Mouse (Mus musculus): ENCODE results near the gene Fam83f. TPM values are rescaled to one million over a fixed set of nuclear protein-coding genes. Genes with fewer than 3 reads are reported as not detected.

Fam83f gene
- polyA plus RNA-seq, 1 experiment, result not detected

GRCm38 (mm10) chr15:80710257-80710607 lies 38.6 kb downstream of the Fam83f start:
- H3K4me3 ChIP-seq (ENCODE audit: insufficient read depth, low read depth, low read length), result peak overlapping the region; percentile 77; the same call in 1 of the 2 replicates
- H3K27ac ChIP-seq (replicated peaks; ENCODE audit: low read depth, low read length), result no peak overlapping the region; the same call in 1 of the 2 replicates
- H3K4me1 ChIP-seq (ENCODE audit: control insufficient read depth, insufficient read depth, insufficient read length, low read length), result peaks cover 3% of the 10 kb centered on the region; the same call in 1 of the 2 replicates

GRCm38 (mm10) chr15:80710608-80711363 lies 39.1 kb downstream of the Fam83f start, which contains the start of gene Tnrc6b:
Tnrc6b (plus strand) TSS chr15:80711313.
- Histone ChIP-seq H3K27ac (replicated peaks; ENCODE audit: low read depth, low read length) (peak within 1 kb of the TSS; percentile 90), H3K4me1 (ENCODE audit: control insufficient read depth, insufficient read depth, insufficient read length, low read length) (peaks cover 3% of the 10 kb centered on the region; the same call in 1 of the 2 replicates), H3K4me3 (ENCODE audit: insufficient read depth, low read depth, low read length) (peak within 1 kb of the TSS; percentile 82)

- no peak overlapping the region for H3K27ac ChIP-seq (replicated peaks; ENCODE audit: low read depth, low read length)
- H3K4me3 ChIP-seq (ENCODE audit: insufficient read depth, low read depth, low read length), result peak overlapping the region; percentile 82
- peaks cover 4% of the 10 kb centered on the region; the same call in 1 of the 2 replicates for H3K4me1 ChIP-seq (ENCODE audit: control insufficient read depth, insufficient read depth, insufficient read length, low read length)
Observed at GRCm38 (mm10) chr15:80711401-80712151, 39.9 kb downstream of the Fam83f start.

GRCm38 (mm10) chr15:80714299-80714698 lies 42.7 kb downstream of the Fam83f start:
- peaks cover 4% of the 10 kb centered on the region; the same call in 1 of the 2 replicates for H3K4me1 ChIP-seq (ENCODE audit: control insufficient read depth, insufficient read depth, insufficient read length, low read length)
- no peak overlapping the region for H3K27ac ChIP-seq (replicated peaks; ENCODE audit: low read depth, low read length)
- no peak overlapping the region for H3K4me3 ChIP-seq (ENCODE audit: insufficient read depth, low read depth, low read length)

- Histone ChIP-seq H3K4me1 (ENCODE audit: control insufficient read depth, insufficient read depth, insufficient read length, low read length) (peaks cover 4% of the 10 kb centered on the region; the same call in 1 of the 2 replicates), H3K4me3 (ENCODE audit: insufficient read depth, low read depth, low read length) (no peak overlapping the region), H3K27ac (replicated peaks; ENCODE audit: low read depth, low read length) (no peak overlapping the region)
Observed at GRCm38 (mm10) chr15:80716631-80717135, 45.0 kb downstream of the Fam83f start.

- Histone ChIP-seq H3K4me1 (ENCODE audit: control insufficient read depth, insufficient read depth, insufficient read length, low read length) (peaks cover 4% of the 10 kb centered on the region; the same call in 1 of the 2 replicates), H3K27ac (replicated peaks; ENCODE audit: low read depth, low read length) (no peak overlapping the region), H3K4me3 (ENCODE audit: insufficient read depth, low read depth, low read length) (no peak overlapping the region)
Observed at GRCm38 (mm10) chr15:80717431-80717830, 45.8 kb downstream of the Fam83f start.

- Histone ChIP-seq H3K4me3 (ENCODE audit: insufficient read depth, low read depth, low read length) (no peak overlapping the region), H3K27ac (replicated peaks; ENCODE audit: low read depth, low read length) (no peak overlapping the region), H3K4me1 (ENCODE audit: control insufficient read depth, insufficient read depth, insufficient read length, low read length) (peaks cover 10% of the 10 kb centered on the region)
Observed at GRCm38 (mm10) chr15:80720249-80720648, 48.6 kb downstream of the Fam83f start.

GRCm38 (mm10) chr15:80721861-80722260 lies 50.2 kb downstream of the Fam83f start:
- H3K27ac ChIP-seq (replicated peaks; ENCODE audit: low read depth, low read length), result no peak overlapping the region
- H3K4me3 ChIP-seq (ENCODE audit: insufficient read depth, low read depth, low read length), result no peak overlapping the region
- H3K4me1 ChIP-seq (ENCODE audit: control insufficient read depth, insufficient read depth, insufficient read length, low read length), result peaks cover 6% of the 10 kb centered on the region

GRCm38 (mm10) chr15:80722366-80722765 lies 50.7 kb downstream of the Fam83f start:
- Histone ChIP-seq H3K4me1 (ENCODE audit: control insufficient read depth, insufficient read depth, insufficient read length, low read length) (peaks cover 6% of the 10 kb centered on the region), H3K27ac (replicated peaks; ENCODE audit: low read depth, low read length) (no peak overlapping the region), H3K4me3 (ENCODE audit: insufficient read depth, low read depth, low read length) (no peak overlapping the region)

- Histone ChIP-seq H3K4me3 (ENCODE audit: insufficient read depth, low read depth, low read length) (no peak overlapping the region), H3K27ac (replicated peaks; ENCODE audit: low read depth, low read length) (no peak overlapping the region), H3K4me1 (ENCODE audit: control insufficient read depth, insufficient read depth, insufficient read length, low read length) (no peaks in the 10 kb centered on the region; the same call in 1 of the 2 replicates)
Observed at GRCm38 (mm10) chr15:80729477-80729876, 57.8 kb downstream of the Fam83f start.

- H3K4me1 ChIP-seq (ENCODE audit: control insufficient read depth, insufficient read depth, insufficient read length, low read length), result peaks cover 4% of the 10 kb centered on the region; the same call in 1 of the 2 replicates
- H3K27ac ChIP-seq (replicated peaks; ENCODE audit: low read depth, low read length), result no peak overlapping the region
- H3K4me3 ChIP-seq (ENCODE audit: insufficient read depth, low read depth, low read length), result no peak overlapping the region
Observed at GRCm38 (mm10) chr15:80731043-80731442, 59.4 kb downstream of the Fam83f start.

GRCm38 (mm10) chr15:80731511-80731910 lies 59.9 kb downstream of the Fam83f start:
- peaks cover 4% of the 10 kb centered on the region; the same call in 1 of the 2 replicates for H3K4me1 ChIP-seq (ENCODE audit: control insufficient read depth, insufficient read depth, insufficient read length, low read length)
- no peak overlapping the region for H3K4me3 ChIP-seq (ENCODE audit: insufficient read depth, low read depth, low read length)
- no peak overlapping the region for H3K27ac ChIP-seq (replicated peaks; ENCODE audit: low read depth, low read length)

- Histone ChIP-seq H3K4me3 (ENCODE audit: insufficient read depth, low read depth, low read length) (no peak overlapping the region), H3K4me1 (ENCODE audit: control insufficient read depth, insufficient read depth, insufficient read length, low read length) (peaks cover 10% of the 10 kb centered on the region; the same call in 1 of the 2 replicates), H3K27ac (replicated peaks; ENCODE audit: low read depth, low read length) (no peak overlapping the region)
Observed at GRCm38 (mm10) chr15:80732266-80733030, 60.8 kb downstream of the Fam83f start.

GRCm38 (mm10) chr15:80735300-80735699 lies 63.7 kb downstream of the Fam83f start:
- peaks cover 17% of the 10 kb centered on the region for H3K4me1 ChIP-seq (ENCODE audit: control insufficient read depth, insufficient read depth, insufficient read length, low read length)
- no peak overlapping the region for H3K4me3 ChIP-seq (ENCODE audit: insufficient read depth, low read depth, low read length)
- no peak overlapping the region for H3K27ac ChIP-seq (replicated peaks; ENCODE audit: low read depth, low read length)
